Mouse (Mus musculus): Measurements from ENCODE around the gene Nav2. TPM values are rescaled to one million over a fixed set of nuclear protein-coding genes. Genes with fewer than 3 reads are reported as not detected.

Nav2 gene
- polyA plus RNA-seq, 1 experiment: 21.9 TPM

- no peak overlapping the region for H3ac ChIP-seq (ENCODE audit: control insufficient read depth, insufficient read length)
- no peak for TF ChIP-seq REST (IDR thresholded peaks at IDR 0.05; ENCODE audit: insufficient read depth, insufficient read length)
- TF ChIP-seq SRF (IDR thresholded peaks at IDR 0.05; ENCODE audit: control insufficient read depth, insufficient read length, low read depth): no peak
- no peak for TF ChIP-seq CEBPB (IDR thresholded peaks at IDR 0.05; ENCODE audit: insufficient read depth, poor library complexity, severe bottlenecking)
- no peak for TF ChIP-seq TCF3 (IDR thresholded peaks at IDR 0.05; ENCODE audit: insufficient read length, low read depth)
- TF ChIP-seq TCF12 (IDR thresholded peaks at IDR 0.05; ENCODE audit: insufficient read depth, poor library complexity, severe bottlenecking): no peak
- no peak for TF ChIP-seq POLR2A (IDR thresholded peaks at IDR 0.05; ENCODE audit: insufficient read length, low read depth)
- TF ChIP-seq MYOD1 (IDR thresholded peaks at IDR 0.05; ENCODE audit: control insufficient read depth in 1 of 3, insufficient read length in 2 of 3, low read depth in 2 of 3): no peak
- TF ChIP-seq MAX (IDR thresholded peaks at IDR 0.05; ENCODE audit: low read depth): no peak
- TF ChIP-seq POLR2AphosphoS2 (IDR thresholded peaks at IDR 0.05; ENCODE audit: insufficient read length, low read depth): no peak
- no peak for TF ChIP-seq MYOG (IDR thresholded peaks at IDR 0.05; ENCODE audit: control insufficient read depth in 1 of 3, insufficient read depth in 1 of 3, insufficient read length in 2 of 3, low read depth in 2 of 3)
- TF ChIP-seq USF1 (IDR thresholded peaks at IDR 0.05; ENCODE audit: low read depth): no peak
- no peak for TF ChIP-seq E2F4 (IDR thresholded peaks at IDR 0.05; ENCODE audit: insufficient read depth)
- no peaks in the 10 kb centered on the region for H3K36me3 ChIP-seq (ENCODE audit: control insufficient read depth, insufficient read depth)
- no peaks in the 10 kb centered on the region for H3K79me2 ChIP-seq (ENCODE audit: control insufficient read depth, insufficient read depth)
- H3K4me3 ChIP-seq: no peak overlapping the region
- peak overlapping the region; percentile 6 for H3K4me2 ChIP-seq (ENCODE audit: low read depth)
- no peaks in the 10 kb centered on the region for H3K27me3 ChIP-seq (ENCODE audit: control insufficient read depth, insufficient read depth, insufficient read length)
These were observed 409.8 kb downstream of the Nav2 start for GRCm38 (mm10) chr7:49318183-49318897.

DNA sequence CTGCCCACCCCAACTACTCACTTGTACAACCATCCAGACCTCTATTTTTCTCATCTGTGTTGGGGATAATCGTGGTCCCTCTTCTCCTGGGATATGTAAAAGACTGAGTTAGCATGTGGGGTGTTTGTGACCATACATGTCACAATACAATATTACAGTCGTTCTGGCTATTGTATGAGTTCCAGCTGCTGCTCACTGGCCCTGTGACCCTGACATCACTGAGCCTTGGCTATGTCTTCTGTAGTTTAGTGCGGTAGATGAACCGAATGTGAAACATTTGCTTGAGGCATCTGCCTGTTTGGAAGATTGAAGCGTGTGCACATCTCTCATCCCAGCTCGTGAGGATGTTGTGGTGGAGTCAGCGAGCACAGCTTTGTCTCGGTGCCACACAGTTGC lies 410.4 kb downstream of the Nav2 start:
- Histone ChIP-seq H3K36me3 (ENCODE audit: control insufficient read depth, insufficient read depth) (no peaks in the 10 kb centered on the region), H3K4me3 (no peak overlapping the region), H3ac (ENCODE audit: control insufficient read depth, insufficient read length) (no peak overlapping the region), H3K4me2 (ENCODE audit: low read depth) (no peak overlapping the region), H3K27me3 (ENCODE audit: control insufficient read depth, insufficient read depth, insufficient read length) (no peaks in the 10 kb centered on the region), H3K79me2 (ENCODE audit: control insufficient read depth, insufficient read depth) (no peaks in the 10 kb centered on the region)
- TF ChIP-seq CEBPB (IDR thresholded peaks at IDR 0.05; ENCODE audit: insufficient read depth, poor library complexity, severe bottlenecking): no peak
- no peak for TF ChIP-seq POLR2AphosphoS2 (IDR thresholded peaks at IDR 0.05; ENCODE audit: insufficient read length, low read depth)
- no peak for TF ChIP-seq SRF (IDR thresholded peaks at IDR 0.05; ENCODE audit: control insufficient read depth, insufficient read length, low read depth)
- TF ChIP-seq TCF12 (IDR thresholded peaks at IDR 0.05; ENCODE audit: insufficient read depth, poor library complexity, severe bottlenecking): no peak
- no peak for TF ChIP-seq E2F4 (IDR thresholded peaks at IDR 0.05; ENCODE audit: insufficient read depth)
- TF ChIP-seq REST (IDR thresholded peaks at IDR 0.05; ENCODE audit: insufficient read depth, insufficient read length): no peak
- TF ChIP-seq TCF3 (IDR thresholded peaks at IDR 0.05; ENCODE audit: insufficient read length, low read depth): no peak
- TF ChIP-seq USF1 (IDR thresholded peaks at IDR 0.05; ENCODE audit: low read depth): no peak
- no peak for TF ChIP-seq MAX (IDR thresholded peaks at IDR 0.05; ENCODE audit: low read depth)
- no peak for TF ChIP-seq MYOG (IDR thresholded peaks at IDR 0.05; ENCODE audit: control insufficient read depth in 1 of 3, insufficient read depth in 1 of 3, insufficient read length in 2 of 3, low read depth in 2 of 3)
- TF ChIP-seq MYOD1 (IDR thresholded peaks at IDR 0.05; ENCODE audit: control insufficient read depth in 1 of 3, insufficient read length in 2 of 3, low read depth in 2 of 3): no peak
- no peak for TF ChIP-seq POLR2A (IDR thresholded peaks at IDR 0.05; ENCODE audit: insufficient read length, low read depth)

GRCm38 (mm10) chr7:49319981-49320380 lies 411.5 kb downstream of the Nav2 start:
- Histone ChIP-seq H3K4me3 (no peak overlapping the region), H3K27me3 (ENCODE audit: control insufficient read depth, insufficient read depth, insufficient read length) (no peaks in the 10 kb centered on the region), H3K79me2 (ENCODE audit: control insufficient read depth, insufficient read depth) (no peaks in the 10 kb centered on the region), H3ac (ENCODE audit: control insufficient read depth, insufficient read length) (no peak overlapping the region), H3K36me3 (ENCODE audit: control insufficient read depth, insufficient read depth) (no peaks in the 10 kb centered on the region), H3K4me2 (ENCODE audit: low read depth) (no peak overlapping the region)
- TF ChIP-seq POLR2A (IDR thresholded peaks at IDR 0.05; ENCODE audit: insufficient read length, low read depth) (no peak), POLR2AphosphoS2 (IDR thresholded peaks at IDR 0.05; ENCODE audit: insufficient read length, low read depth) (no peak), TCF3 (IDR thresholded peaks at IDR 0.05; ENCODE audit: insufficient read length, low read depth) (no peak), MYOG (IDR thresholded peaks at IDR 0.05; ENCODE audit: control insufficient read depth in 1 of 3, insufficient read depth in 1 of 3, insufficient read length in 2 of 3, low read depth in 2 of 3) (no peak), CEBPB (IDR thresholded peaks at IDR 0.05; ENCODE audit: insufficient read depth, poor library complexity, severe bottlenecking) (no peak), TCF12 (IDR thresholded peaks at IDR 0.05; ENCODE audit: insufficient read depth, poor library complexity, severe bottlenecking) (no peak), MYOD1 (IDR thresholded peaks at IDR 0.05; ENCODE audit: control insufficient read depth in 1 of 3, insufficient read length in 2 of 3, low read depth in 2 of 3) (no peak), MAX (IDR thresholded peaks at IDR 0.05; ENCODE audit: low read depth) (no peak), E2F4 (IDR thresholded peaks at IDR 0.05; ENCODE audit: insufficient read depth) (no peak), SRF (IDR thresholded peaks at IDR 0.05; ENCODE audit: control insufficient read depth, insufficient read length, low read depth) (no peak), USF1 (IDR thresholded peaks at IDR 0.05; ENCODE audit: low read depth) (no peak), REST (IDR thresholded peaks at IDR 0.05; ENCODE audit: insufficient read depth, insufficient read length) (no peak)

- H3K4me3 ChIP-seq: no peak overlapping the region
- no peaks in the 10 kb centered on the region for H3K79me2 ChIP-seq (ENCODE audit: control insufficient read depth, insufficient read depth)
- H3K4me2 ChIP-seq (ENCODE audit: low read depth): no peak overlapping the region
- no peaks in the 10 kb centered on the region for H3K27me3 ChIP-seq (ENCODE audit: control insufficient read depth, insufficient read depth, insufficient read length)
- H3ac ChIP-seq (ENCODE audit: control insufficient read depth, insufficient read length): no peak overlapping the region
- H3K36me3 ChIP-seq (ENCODE audit: control insufficient read depth, insufficient read depth): no peaks in the 10 kb centered on the region
- TF ChIP-seq SRF (IDR thresholded peaks at IDR 0.05; ENCODE audit: control insufficient read depth, insufficient read length, low read depth): no peak
- TF ChIP-seq TCF12 (IDR thresholded peaks at IDR 0.05; ENCODE audit: insufficient read depth, poor library complexity, severe bottlenecking): no peak
These were observed 412.6 kb downstream of the Nav2 start for GRCm38 (mm10) chr7:49321124-49321531.
